Mouse (Mus musculus): ENCODE measurements around the gene Zfx. TPM values are rescaled to one million over a fixed set of nuclear protein-coding genes. Genes with fewer than 3 reads are reported as not detected.

Zfx gene
- polyA plus RNA-seq (2014; fragmentation: Illumina TruSeq; extraction: RNeasy Lipid Tissue Mini Kit (QIAGEN cat#74804); ENCODE audit: low read depth, low replicate concordance): 9.3 TPM

DNA sequence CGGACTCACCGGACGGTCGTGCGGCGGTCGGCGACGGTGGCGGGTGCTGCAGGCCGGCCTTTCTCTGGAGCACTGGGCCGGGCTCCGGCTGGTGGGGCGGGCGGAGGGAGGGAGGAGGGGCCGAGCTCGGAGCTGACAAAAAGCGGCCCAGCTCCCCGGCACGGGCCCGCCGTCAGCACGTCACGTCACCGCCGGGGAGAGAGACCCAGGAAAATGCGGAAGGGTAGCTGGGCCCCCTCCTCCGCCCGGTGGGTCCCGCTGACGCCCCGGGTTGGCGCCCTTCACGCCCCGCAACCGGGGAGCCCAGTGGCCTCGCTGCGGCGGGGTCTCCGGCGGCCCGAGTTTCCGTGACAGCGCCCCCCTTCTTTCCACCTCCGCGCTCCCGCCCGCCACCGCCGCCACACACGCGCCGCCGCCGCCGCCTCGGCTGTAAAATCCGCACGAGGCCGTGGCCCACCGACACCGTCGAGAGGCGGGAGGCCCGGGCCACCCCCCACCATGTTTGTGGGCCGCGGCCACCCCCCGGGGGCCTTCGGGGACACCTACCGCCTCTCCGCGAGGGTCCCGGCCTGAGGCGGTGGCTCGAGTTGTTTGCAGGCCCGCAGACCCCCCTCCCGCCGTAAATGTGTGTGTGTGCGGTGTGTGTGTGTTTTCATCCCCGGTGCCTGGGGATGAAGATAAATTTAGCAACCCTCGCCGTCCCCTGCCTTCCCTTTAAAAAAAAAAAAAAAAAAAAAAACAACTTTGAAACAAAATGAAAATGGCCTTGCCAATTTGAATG is at the start of gene Zfx:
TSS of gene Zfx (minus strand) at position 644 of the 781 bp plus-strand sequence.

Other genes starting within 250 kb of the Zfx start
- gene AU015836, start 155.0 kb downstream of the Zfx start, polyA plus RNA-seq (2014; fragmentation: Illumina TruSeq; extraction: RNeasy Lipid Tissue Mini Kit (QIAGEN cat#74804); ENCODE audit: low read depth, low replicate concordance): 0.82 TPM
- gene Eif2s3x, start 89.2 kb upstream of the Zfx start, polyA plus RNA-seq (2014; fragmentation: Illumina TruSeq; extraction: RNeasy Lipid Tissue Mini Kit (QIAGEN cat#74804); ENCODE audit: low read depth, low replicate concordance): 71.3 TPM
- gene Klhl15, start 110.9 kb upstream of the Zfx start, polyA plus RNA-seq (2014; fragmentation: Illumina TruSeq; extraction: RNeasy Lipid Tissue Mini Kit (QIAGEN cat#74804); ENCODE audit: low read depth, low replicate concordance): 4.8 TPM
- gene Fam90a1b, start 243.1 kb upstream of the Zfx start, polyA plus RNA-seq (2014; fragmentation: Illumina TruSeq; extraction: RNeasy Lipid Tissue Mini Kit (QIAGEN cat#74804); ENCODE audit: low read depth, low replicate concordance): 0.82 TPM
- gene Apoo, start 243.4 kb upstream of the Zfx start, polyA plus RNA-seq (2014; fragmentation: Illumina TruSeq; extraction: RNeasy Lipid Tissue Mini Kit (QIAGEN cat#74804); ENCODE audit: low read depth, low replicate concordance): 35.4 TPM

Data from adipose tissue, adult 10 weeks (tissue).